Mouse (Mus musculus) CH12.LX (cell line): ENCODE data around the gene Tspan5. TPM values are rescaled to one million over a fixed set of nuclear protein-coding genes. Genes with fewer than 3 reads are reported as not detected.

Experiments
- DNase-seq: peaks from one replicate; pipeline ENCODE4 v3.0.0-alpha.2; 2013; ENCODE audit errors: extremely low read depth
- H3K27ac ChIP-seq: 2 replicates; pipeline ENCODE4 v1.5.1; 2012; ENCODE audit warnings: low read depth, mild to moderate bottlenecking, control low read depth, moderate library complexity; ENCODE audit not compliant: insufficient read depth
- H3K27me3 ChIP-seq: replicated peaks from 2 replicates; pipeline ENCODE3; 2012; ENCODE audit warnings: inconsistent platforms
- H3K36me3 ChIP-seq, 2 experiments: replicated peaks in 1 of 2; 2 replicates each; pipeline versions ENCODE3 to v1.6.1; 2012; ENCODE audit warnings: inconsistent platforms in 1 of 2, low read length in 1 of 2, mild to moderate bottlenecking in 1 of 2, mixed read lengths in 1 of 2, moderate library complexity in 1 of 2; ENCODE audit not compliant: control insufficient read depth in 1 of 2, insufficient read depth in 1 of 2
- H3K4me1 ChIP-seq, 2 experiments: 2 replicates each; pipeline ENCODE4 v1.6.1; 2012; ENCODE audit warnings: inconsistent platforms in 1 of 2, moderate library complexity in 1 of 2; ENCODE audit not compliant: insufficient read depth in 2 of 2, control insufficient read depth in 1 of 2
- H3K4me2 ChIP-seq: 2 replicates; pipeline ENCODE4 v1.6.1; 2012; ENCODE audit warnings: low read depth, mild to moderate bottlenecking, control low read depth; ENCODE audit not compliant: poor library complexity, insufficient read depth, severe bottlenecking
- H3K4me3 ChIP-seq, 3 experiments: fragments of 150-350 bp in 1 of 3; sonication (generic) in 1 of 3; replicated peaks in 1 of 3; 2 replicates each; pipeline versions ENCODE3 to v1.5.1; 2011 to 2012; ENCODE audit warnings: low read depth in 2 of 3, low read length in 2 of 3, mild to moderate bottlenecking in 2 of 3, moderate library complexity in 2 of 3, control low read depth in 1 of 3, improper control_type of control experiment in 1 of 3, inconsistent platforms in 1 of 3, mixed read lengths in 1 of 3; ENCODE audit not compliant: poor library complexity in 1 of 3
- H3K79me2 ChIP-seq: replicated peaks from 2 replicates; pipeline ENCODE4 v1.6.1; 2012; ENCODE audit warnings: mild to moderate bottlenecking, moderate library complexity; ENCODE audit not compliant: control insufficient read depth, poor library complexity, insufficient read depth, severe bottlenecking; ENCODE audit errors: extremely low read depth
- H3K9ac ChIP-seq: 2 replicates; pipeline ENCODE4 v1.6.1; 2012; ENCODE audit warnings: low read depth, mild to moderate bottlenecking, control low read depth, moderate library complexity; ENCODE audit not compliant: insufficient read depth
- H3K9me3 ChIP-seq: replicated peaks from 2 replicates; pipeline ENCODE3; 2012; ENCODE audit warnings: low read length, inconsistent platforms, mixed read lengths
- CHD1 ChIP-seq: IDR thresholded peaks from 2 replicates; pipeline ENCODE4 v1.6.1; 2012; ENCODE audit warnings: low read depth, low read length, improper control_type of control experiment, inconsistent platforms
- CHD2 ChIP-seq: IDR thresholded peaks from 2 replicates; pipeline ENCODE4 v1.6.1; 2011; ENCODE audit warnings: low read length, improper control_type of control experiment
- CTCF ChIP-seq, 2 experiments: IDR thresholded peaks in 1 of 2; conservative IDR thresholded peaks in 1 of 2; 2 replicates each; pipeline ENCODE4 v1.5.1; 2011 to 2012; ENCODE audit warnings: low read depth in 2 of 2, low read length in 2 of 2, improper control_type of control experiment in 1 of 2, inconsistent platforms in 1 of 2, mild to moderate bottlenecking in 1 of 2, moderate library complexity in 1 of 2
- E2F4 ChIP-seq: IDR thresholded peaks from 2 replicates; pipeline ENCODE4 v1.6.1; 2011; ENCODE audit warnings: low read depth, low read length, improper control_type of control experiment; ENCODE audit not compliant: insufficient replicate concordance
- ELF1 ChIP-seq: IDR thresholded peaks from 2 replicates; pipeline ENCODE4 v1.6.1; 2014; ENCODE audit warnings: low read depth, mild to moderate bottlenecking, inconsistent platforms, low read length, improper control_type of control experiment
- ETS1 ChIP-seq: conservative IDR thresholded peaks from 2 replicates; pipeline ENCODE4 v1.6.1; 2012; ENCODE audit warnings: low read depth, mild to moderate bottlenecking, inconsistent platforms, low read length, improper control_type of control experiment, moderate library complexity
- HCFC1 ChIP-seq: IDR thresholded peaks from 2 replicates; pipeline ENCODE4 v1.6.1; 2012; ENCODE audit warnings: low read depth, mild to moderate bottlenecking, inconsistent platforms, low read length, improper control_type of control experiment
- IRF4 ChIP-seq: IDR thresholded peaks from 2 replicates; pipeline ENCODE4 v1.6.1; 2014; ENCODE audit warnings: low read depth, mild to moderate bottlenecking, inconsistent platforms, low read length, improper control_type of control experiment
- JUN ChIP-seq: IDR thresholded peaks from 2 replicates; pipeline ENCODE4 v1.6.1; 2011; ENCODE audit warnings: low read depth, mild to moderate bottlenecking, low read length, improper control_type of control experiment, moderate library complexity; ENCODE audit not compliant: insufficient read depth
- JUND ChIP-seq: conservative IDR thresholded peaks from 2 replicates; pipeline ENCODE4 v1.6.1; 2011; ENCODE audit warnings: low read depth, low read length, improper control_type of control experiment
- MAX ChIP-seq: IDR thresholded peaks from 2 replicates; pipeline ENCODE4 v1.6.1; 2011; ENCODE audit warnings: low read length, improper control_type of control experiment
- MAZ ChIP-seq: IDR thresholded peaks from 2 replicates; pipeline ENCODE4 v1.6.1; 2012; ENCODE audit warnings: low read depth, mild to moderate bottlenecking, inconsistent platforms, low read length, improper control_type of control experiment, moderate library complexity
- MEF2A ChIP-seq: IDR thresholded peaks from 2 replicates; pipeline ENCODE4 v1.6.1; 2014; ENCODE audit warnings: low read depth, mild to moderate bottlenecking, inconsistent platforms, low read length, improper control_type of control experiment, borderline replicate concordance
- NRF1 ChIP-seq: IDR thresholded peaks from 2 replicates; pipeline ENCODE4 v1.6.1; 2014; ENCODE audit warnings: low read depth, mild to moderate bottlenecking, inconsistent platforms, low read length, improper control_type of control experiment, moderate library complexity
- RAD21 ChIP-seq: IDR thresholded peaks from 2 replicates; pipeline ENCODE4 v1.6.1; 2011; ENCODE audit warnings: low read depth, mild to moderate bottlenecking, low read length, improper control_type of control experiment, moderate library complexity
- SMC3 ChIP-seq: IDR thresholded peaks from 2 replicates; pipeline ENCODE4 v1.6.1; 2011; ENCODE audit warnings: low read depth, low read length, improper control_type of control experiment
- TBP ChIP-seq: conservative IDR thresholded peaks from 2 replicates; pipeline ENCODE4 v1.6.1; 2011; ENCODE audit warnings: low read depth, low read length, improper control_type of control experiment
- ZKSCAN1 ChIP-seq: IDR thresholded peaks from 2 replicates; pipeline ENCODE4 v1.6.1; 2012; ENCODE audit warnings: low read depth, inconsistent platforms, low read length, improper control_type of control experiment, borderline replicate concordance
- ZMIZ1 ChIP-seq: IDR thresholded peaks from 2 replicates; pipeline ENCODE4 v1.6.1; 2012; ENCODE audit warnings: low read depth, mild to moderate bottlenecking, inconsistent platforms, low read length, improper control_type of control experiment
- dilution Hi-C: fragments of 300-500 bp; cut with MboI; formaldehyde crosslinking; loops from 2 replicates; pipeline ENCODE4 v1.14.3; 2020; ENCODE audit warnings: low sequenced_read_pairs; ENCODE audit not compliant: extremely low pct_unique_long_range_greater_than_20kb, extremely low pct_ligation_motif_present
- in situ Hi-C: fragments of 300-500 bp; cut with MboI; formaldehyde crosslinking; loops from 3 replicates; pipeline ENCODE4 v1.14.3; 2019; ENCODE audit warnings: low sequenced_read_pairs, low pct_ligation_motif_present, low pct_unique_long_range_greater_than_20kb, mixed read lengths
- polyA plus RNA-seq: library from polyadenylated mRNA; unstranded; fragments of >175 nt; gene quantifications from 2 replicates; pipeline ENCODE4 v1.2.1, GENCODE M21; 2012; ENCODE audit warnings: low read depth; ENCODE audit not compliant: insufficient read length
- total RNA-seq, 2 experiments: library from RNA; depleted of rRNA; stranded (reverse); fragments of 300-350 nt in 1 of 2; fragments of >200 nt in 1 of 2; gene quantifications; 2 replicates each; pipeline ENCODE4 v1.2.3; 2012 to 2014

The Tspan5 gene
- total and polyA plus RNA-seq, 3 experiments, result 17.2 to 43.1 (median 25.9) TPM

DNA sequence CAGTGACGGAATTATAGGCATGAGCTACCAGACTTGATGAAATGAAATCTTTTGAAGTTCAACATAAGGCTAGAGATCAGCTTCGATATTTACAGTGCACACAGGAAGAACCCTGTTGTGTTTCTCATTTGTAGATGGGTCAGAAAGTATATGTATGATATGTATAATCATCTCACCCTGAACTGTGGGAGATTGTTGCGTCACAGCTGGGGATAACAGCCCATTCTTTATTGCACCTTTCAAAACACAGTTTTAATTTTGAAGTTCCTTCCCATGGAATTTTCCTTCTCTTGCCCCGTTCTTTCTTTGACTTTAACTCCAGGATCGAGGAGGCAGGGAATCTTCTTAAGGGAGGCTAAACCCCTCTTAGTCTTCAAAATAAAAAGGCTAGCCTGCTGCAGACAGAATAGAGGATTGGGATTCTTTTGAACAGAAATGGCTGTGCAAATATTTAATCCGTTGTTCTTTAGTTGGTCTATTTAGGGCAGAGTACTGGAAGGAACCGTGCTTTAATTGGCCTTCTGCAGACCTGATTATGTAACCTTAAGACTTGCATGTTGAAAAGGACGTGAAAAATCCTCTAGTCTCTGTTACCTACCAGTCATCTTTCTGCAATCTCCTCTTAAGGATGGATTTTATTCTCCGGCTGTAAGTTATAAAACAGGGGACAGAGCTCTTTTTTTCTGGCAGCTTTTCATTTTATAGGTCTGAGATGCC, 18.1 kb downstream of the Tspan5 start (continued):
- TF ChIP-seq CTCF (conservative IDR thresholded peaks at IDR 0.05 in 1 of 2, IDR thresholded peaks at IDR 0.05 in 1 of 2; ENCODE audit: low read depth in 2 of 2, low read length in 2 of 2), result no peak

DNA sequence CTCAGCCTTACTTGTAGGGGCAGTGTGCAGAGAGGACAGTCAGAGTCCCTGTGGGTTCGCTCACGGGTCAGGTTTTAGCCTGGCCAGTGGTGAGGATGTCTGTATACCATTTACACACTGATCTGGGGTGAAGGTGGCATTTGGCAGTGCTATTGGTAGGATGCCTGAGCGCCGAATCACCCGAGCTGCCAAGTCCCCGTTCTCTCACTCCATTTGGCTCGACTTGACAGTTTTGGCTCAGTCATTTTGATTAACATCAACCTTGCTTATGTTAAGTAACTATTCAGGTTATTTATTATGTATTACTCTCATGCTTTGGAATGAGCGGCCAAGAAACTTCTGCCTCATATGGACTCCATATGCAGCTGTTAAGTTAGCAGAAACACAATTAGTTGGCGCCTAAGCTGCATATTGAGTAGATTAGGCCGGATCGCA, 18.7 kb downstream of the Tspan5 start:
- DNase-seq, result no peak
- TF ChIP-seq ELF1, result no peak
- no peak for TF ChIP-seq CTCF (conservative IDR thresholded peaks at IDR 0.05 in 1 of 2, IDR thresholded peaks at IDR 0.05 in 1 of 2; ENCODE audit: low read depth in 2 of 2, low read length in 2 of 2)
- no peak for TF ChIP-seq NRF1
- Histone ChIP-seq H3K79me2 (no peaks in the 10 kb centered on the region), H3K9ac (no peak overlapping the region), H3K4me2 (no peak overlapping the region), H3K4me3 (no peak overlapping the region), H3K27me3 (no peaks in the 10 kb centered on the region), H3K4me1 (peaks cover 0 to 4% of the 10 kb centered on the region in 2 experiments; a peak in 1 of 4 replicates), H3K9me3 (no peaks in the 10 kb centered on the region), H3K27ac (no peak overlapping the region), H3K36me3 (peaks cover 0 to 45% of the 10 kb centered on the region in 2 experiments)
- in situ Hi-C loops (no loop called here), dilution Hi-C loops (no loop called here)

DNA sequence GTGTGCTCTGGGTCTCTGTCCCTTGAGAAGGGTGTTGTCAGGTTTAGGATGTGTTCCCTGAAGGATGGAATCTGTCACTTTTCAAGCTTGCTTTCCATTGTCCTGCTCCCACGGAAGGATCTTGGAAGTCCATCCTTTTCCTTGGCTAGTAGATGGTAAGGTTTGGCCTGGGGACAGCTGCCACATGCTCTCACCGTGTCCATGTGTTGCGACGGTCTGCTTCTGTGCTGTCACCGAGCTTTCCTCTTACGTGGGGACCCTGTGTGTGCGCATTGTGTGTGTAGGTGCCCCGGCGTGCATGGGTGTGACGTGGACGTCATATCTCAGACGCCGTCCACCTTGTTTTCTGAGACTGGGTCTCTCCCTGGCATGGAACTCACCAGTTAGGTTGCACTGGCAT, 19.5 kb downstream of the Tspan5 start:
- no peak for DNase-seq
- TF ChIP-seq MAZ (no peak), JUND (no peak), CHD2 (no peak), CHD1 (no peak), MAX (no peak), RAD21 (no peak), HCFC1 (no peak), JUN (no peak), MEF2A (no peak), ZMIZ1 (no peak), ZKSCAN1 (no peak), SMC3 (no peak), E2F4 (no peak), TBP (no peak), CTCF (conservative IDR thresholded peaks at IDR 0.05 in 1 of 2, IDR thresholded peaks at IDR 0.05 in 1 of 2; ENCODE audit: low read depth in 2 of 2, low read length in 2 of 2) (no peak), IRF4 (no peak), ETS1 (no peak)
- TF ChIP-seq, all 38 proteins: peak for 0
- Histone ChIP-seq H3K79me2 (no peaks in the 10 kb centered on the region), H3K4me1 (peaks cover 0 to 4% of the 10 kb centered on the region in 2 experiments; a peak in 1 of 4 replicates), H3K4me3 (no peak overlapping the region), H3K36me3 (peaks cover 0 to 47% of the 10 kb centered on the region in 2 experiments), H3K4me2 (no peak overlapping the region), H3K9me3 (no peaks in the 10 kb centered on the region), H3K9ac (no peak overlapping the region), H3K27me3 (no peaks in the 10 kb centered on the region), H3K27ac (no peak overlapping the region)
- in situ Hi-C loops, result no loop called here
- dilution Hi-C loops, result no loop called here
